Comparison of ENCODE assay signal across 13 mouse cellular contexts in the genomic region with DNA sequence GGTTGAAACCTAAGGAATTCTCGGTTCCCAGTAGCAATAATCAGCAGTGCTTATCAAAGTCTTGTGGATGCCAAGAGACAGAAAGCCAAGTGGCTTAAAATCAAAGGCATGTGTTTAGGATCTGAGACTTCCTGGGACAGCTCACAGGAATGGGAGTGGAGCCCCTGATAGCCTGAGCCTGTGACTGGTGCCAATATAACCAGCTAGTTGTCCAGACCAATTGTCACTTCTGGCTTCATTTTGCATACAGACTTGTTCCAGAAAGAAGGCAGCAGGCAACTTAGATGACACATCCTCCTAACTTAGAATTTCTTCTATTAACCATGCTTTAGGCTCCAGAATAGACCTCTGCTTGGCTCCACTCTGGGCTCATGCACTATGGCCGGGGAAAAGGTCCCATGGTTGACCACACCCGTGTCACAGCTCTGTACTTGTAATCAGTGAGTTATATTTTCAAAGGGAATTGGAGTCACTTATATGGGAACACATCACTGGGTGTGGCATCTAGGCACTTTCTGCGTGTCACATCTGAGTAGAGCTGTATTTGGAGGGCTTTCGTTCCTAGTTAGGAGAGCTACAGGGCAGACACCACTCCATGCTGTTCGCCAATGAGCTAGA. TPM values are rescaled to one million over a fixed set of nuclear protein-coding genes. Genes with fewer than 3 reads are reported as not detected.
A peak's percentile ranks its signal among the peaks of the same experiment; 100 is the strongest.
DNase-seq lines count a peak whose midpoint lies in the region; ATAC-seq and TF ChIP-seq lines count a peak whose summit lies in the region.
"Had no signal": no experiment of that assay in that cellular context is flagged by ENCODE, and none has a peak within 500 bp of the region (broad histone marks: within the 10 kb centered on the region; RNA-seq: fewer than 3 reads in every experiment).

No protein-coding gene starts in this region.

- H3K36me3 ChIP-seq in lung, embryonic 14.5 days (ENCODE audit: insufficient read depth): no peaks in the 10 kb centered on the region
- no peaks in the 10 kb centered on the region for H3K36me3 ChIP-seq in heart, embryonic 12.5 days
- no peaks in the 10 kb centered on the region for H3K36me3 ChIP-seq in hindbrain, embryonic 16.5 days (ENCODE audit: control insufficient read depth, insufficient read depth, low read length)

- no peak overlapping the region for H3K4me3 ChIP-seq in lung, embryonic 14.5 days (ENCODE audit: low read depth, low read length)
- peak overlapping the region; percentile 31 for H3K4me3 ChIP-seq in heart, embryonic 12.5 days
- H3K4me3 ChIP-seq in hindbrain, embryonic 16.5 days (ENCODE audit: low read length): no peak overlapping the region
- H3K4me3 ChIP-seq in olfactory bulb, adult 2 months (ENCODE audit: insufficient read depth, low read depth, low read length): no peak overlapping the region

- no peak for TF ChIP-seq POLR2A in olfactory bulb, adult 2 months (IDR thresholded peaks at IDR 0.05; ENCODE audit: insufficient read depth, low read depth, low read length)

- no peak for TF ChIP-seq CTCF in lung, embryonic 14.5 days (IDR thresholded peaks at IDR 0.05; ENCODE audit: low read depth)
- no peak for TF ChIP-seq CTCF in olfactory bulb, adult 2 months (IDR thresholded peaks at IDR 0.05; ENCODE audit: insufficient read depth, low read depth, low read length)

- 0 out of 2 replicates have a peak, but pooled peaks cover 4% of the 10 kb centered on the region for H3K27me3 ChIP-seq in lung, embryonic 14.5 days (ENCODE audit: insufficient read depth, low read length)
- no peaks in the 10 kb centered on the region for H3K27me3 ChIP-seq in heart, embryonic 12.5 days (replicated peaks)
- no peaks in the 10 kb centered on the region for H3K27me3 ChIP-seq in hindbrain, embryonic 16.5 days (replicated peaks; ENCODE audit: control insufficient read depth, insufficient read depth, low read length)

- no peaks in the 10 kb centered on the region for H3K4me1 ChIP-seq in lung, embryonic 14.5 days (ENCODE audit: insufficient read depth)
- peaks cover 24% of the 10 kb centered on the region for H3K4me1 ChIP-seq in heart, embryonic 12.5 days (replicated peaks)
- H3K4me1 ChIP-seq in hindbrain, embryonic 16.5 days (ENCODE audit: control insufficient read depth, insufficient read depth, low read depth, low read length): no peaks in the 10 kb centered on the region; the same call in 1 of the 2 replicates
- peaks cover 13% of the 10 kb centered on the region for H3K4me1 ChIP-seq in olfactory bulb, adult 2 months (ENCODE audit: control insufficient read depth, insufficient read depth, low read length)

- WGBS in lung, embryonic 14.5 days: 70% methylated on average over 6 of the region's 6 CpGs
- 51% methylated on average over 6 of the region's 6 CpGs for WGBS in heart, embryonic 12.5 days
- whole genome bisulfite sequencing in hindbrain, embryonic 16.5 days: 88% methylated on average over 6 of the region's 6 CpGs
- 58% methylated on average over 6 of the region's 6 CpGs for WGBS in olfactory bulb, adult 2 months

- H3K9ac ChIP-seq in lung, embryonic 14.5 days: no peak overlapping the region
- no peak overlapping the region for H3K9ac ChIP-seq in heart, embryonic 12.5 days
- H3K9ac ChIP-seq in hindbrain, embryonic 16.5 days (ENCODE audit: low read depth, low read length): no peak overlapping the region

- H3K27ac ChIP-seq in lung, embryonic 14.5 days (ENCODE audit: low read depth): no peak overlapping the region
- H3K27ac ChIP-seq in heart, embryonic 12.5 days (ENCODE audit: poor library complexity, severe bottlenecking): peak overlapping the region; percentile 41; the same call in 1 of the 2 replicates
- H3K27ac ChIP-seq in hindbrain, embryonic 16.5 days (ENCODE audit: low read depth, low read length): no peak overlapping the region
- peak overlapping the region; percentile 23 for H3K27ac ChIP-seq in olfactory bulb, adult 2 months (ENCODE audit: insufficient read depth, low read depth, low read length)
- H3K27ac ChIP-seq: kidney, postnatal 0 days; macrophage had no signal

- no peak for ATAC-seq in lung, embryonic 14.5 days (ENCODE audit: insufficient read depth)
- no peak for ATAC-seq in heart, embryonic 12.5 days (ENCODE audit: insufficient number of reproducible peaks, low FRiP score)
- peak; percentile 20; the same call in 1 of the 2 replicates for ATAC-seq in hindbrain, embryonic 16.5 days

- no peaks in the 10 kb centered on the region for H3K9me3 ChIP-seq in lung, embryonic 14.5 days (ENCODE audit: low read depth, low read length)
- no peaks in the 10 kb centered on the region for H3K9me3 ChIP-seq in heart, embryonic 12.5 days (replicated peaks)
- no peaks in the 10 kb centered on the region for H3K9me3 ChIP-seq in hindbrain, embryonic 16.5 days (ENCODE audit: control insufficient read depth, low read length)

- DNase-seq in lung, embryonic 14.5 days: no peak
- DNase-seq in lung, postnatal 25 days (ENCODE audit: low spot score): no peak
- no peak for DNase-seq in right cerebral cortex, postnatal 36 days (ENCODE audit: low spot score in 2 of 2)
- no peak for DNase-seq in Muller cell, postnatal 12 days (ENCODE audit: inconsistent ontology term)
- no peak for DNase-seq in cerebellum, postnatal 25 days
- DNase-seq: cerebellum, adult 11-12 months; gastrocnemius, postnatal 14 days; spleen, adult 18-20 months had no signal

- peak overlapping the region; percentile 43; the same call in 1 of the 2 replicates for H3K4me2 ChIP-seq in lung, embryonic 14.5 days
- H3K4me2 ChIP-seq in heart, embryonic 12.5 days: peak overlapping the region; percentile 62
- H3K4me2 ChIP-seq in hindbrain, embryonic 16.5 days (ENCODE audit: low read length): peak overlapping the region; percentile 48

RNA-seq across cellular contexts. Expression of a gene that starts 18.4 kb away (rescaled TPM):
- polyA plus RNA-seq in lung, embryonic 14.5 days (2014; fragmentation: Nextera tagmentation; extraction: Ambion mirVana): 29.3 and 31.4 TPM in 2 replicates
- polyA plus RNA-seq in heart, embryonic 12.5 days (2016; fragmentation: Nextera tagmentation; extraction: Ambion mirVana): 27.5 and 29.0 TPM in 2 replicates
- polyA plus RNA-seq in hindbrain, embryonic 16.5 days (2015; fragmentation: Nextera tagmentation; extraction: Ambion mirVana): 26.6 and 27.4 TPM in 2 replicates
- 451 TPM in 1 of 2 replicates, not detected in the other for polyA plus RNA-seq in olfactory bulb, adult 2 months (2012; ENCODE audit: insufficient read depth, insufficient read length, low replicate concordance, missing spikeins)

RNA-seq across cellular contexts. Expression of a gene that starts 46.6 kb away (rescaled TPM):
- polyA plus RNA-seq in lung, embryonic 14.5 days (2014; fragmentation: Nextera tagmentation; extraction: Ambion mirVana): 0.18 TPM in 1 of 2 replicates, not detected in the other
- not detected in 2 replicates for polyA plus RNA-seq in heart, embryonic 12.5 days (2016; fragmentation: Nextera tagmentation; extraction: Ambion mirVana)
- 0.44 and 0.46 TPM in 2 replicates for polyA plus RNA-seq in hindbrain, embryonic 16.5 days (2015; fragmentation: Nextera tagmentation; extraction: Ambion mirVana)
- polyA plus RNA-seq in olfactory bulb, adult 2 months (2012; ENCODE audit: insufficient read depth, insufficient read length, low replicate concordance, missing spikeins): not detected in 2 replicates
- polyA plus RNA-seq: macrophage had no signal

Comparison
In these comparisons a context has a peak if more than half of its experiments do, and no peak if none do; other contexts are left out.
1. H3K27ac ChIP-seq: peak in heart, embryonic 12.5 days (single experiment) and olfactory bulb, adult 2 months (single experiment); none in lung, embryonic 14.5 days (single experiment) and hindbrain, embryonic 16.5 days (single experiment).
2. Peak in every context shown above with its lines, with median percentiles within 50 percentile points of each other: H3K4me2 ChIP-seq.